Mouse (Mus musculus): Measurements from ENCODE around the gene Fmn2. TPM values are rescaled to one million over a fixed set of nuclear protein-coding genes. Genes with fewer than 3 reads are reported as not detected.
A peak's percentile ranks its signal among the peaks of the same experiment; 100 is the strongest.

Gene Fmn2
- polyA plus RNA-seq, 1 experiment from 2014 or later = 7.6 TPM

GRCm38 (mm10) chr1:174636291-174636690, 134.7 kb downstream of the Fmn2 start:
- Histone ChIP-seq H3K4me1 (ENCODE audit: control insufficient read depth, insufficient read depth, low read length) (no peaks in the 10 kb centered on the region), H3K4me3 (ENCODE audit: low read depth, low read length) (no peak overlapping the region), H3K9me3 (replicated peaks; ENCODE audit: control insufficient read depth, low read length, poor library complexity, severe bottlenecking) (no peaks in the 10 kb centered on the region), H3K27ac (ENCODE audit: low read length) (no peak overlapping the region), H3K4me2 (ENCODE audit: low read length) (no peak overlapping the region), H3K27me3 (ENCODE audit: control insufficient read depth, insufficient read depth, low read depth, low read length) (no peaks in the 10 kb centered on the region), H3K36me3 (ENCODE audit: control insufficient read depth, insufficient read depth, low read length) (peaks cover 2% of the 10 kb centered on the region; the same call in 1 of the 2 replicates), H3K9ac (ENCODE audit: low read depth, low read length) (no peak overlapping the region)
- whole genome bisulfite sequencing = 98% methylated on average over 4 of the region's 4 CpGs
- ATAC-seq = no peak

DNA sequence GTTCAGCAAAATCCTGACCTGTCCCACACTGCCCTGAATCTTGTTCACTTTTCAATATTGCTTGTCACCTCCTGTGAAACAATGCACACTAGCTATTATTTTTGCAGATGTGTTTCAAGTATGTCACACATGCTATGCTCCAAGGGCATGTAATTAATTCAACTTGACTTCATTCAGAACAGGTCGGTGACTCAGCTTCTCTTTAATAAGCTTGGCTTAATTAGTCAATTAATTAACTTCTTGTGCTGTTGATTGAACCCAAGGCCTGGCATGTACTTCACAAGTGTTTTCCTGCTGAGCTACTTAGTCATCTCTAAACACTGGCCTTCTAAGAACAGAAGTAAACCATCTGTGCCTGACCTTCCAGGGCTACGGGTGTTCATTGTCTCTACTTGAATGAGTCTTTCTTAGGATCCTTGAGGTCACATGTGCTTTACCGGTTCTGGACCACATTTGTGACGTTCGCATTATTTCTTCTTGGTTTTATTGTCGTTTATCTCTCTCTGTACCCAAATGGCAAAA, 136.0 kb downstream of the Fmn2 start:
- Histone ChIP-seq H3K4me2 (ENCODE audit: low read length) (no peak overlapping the region), H3K9me3 (replicated peaks; ENCODE audit: control insufficient read depth, low read length, poor library complexity, severe bottlenecking) (no peaks in the 10 kb centered on the region), H3K4me3 (ENCODE audit: low read depth, low read length) (no peak overlapping the region), H3K4me1 (ENCODE audit: control insufficient read depth, insufficient read depth, low read length) (no peaks in the 10 kb centered on the region), H3K27ac (ENCODE audit: low read length) (no peak overlapping the region), H3K27me3 (ENCODE audit: control insufficient read depth, insufficient read depth, low read depth, low read length) (no peaks in the 10 kb centered on the region), H3K9ac (ENCODE audit: low read depth, low read length) (no peak overlapping the region), H3K36me3 (ENCODE audit: control insufficient read depth, insufficient read depth, low read length) (no peaks in the 10 kb centered on the region)
- WGBS = 59% methylated on average over 6 of the region's 6 CpGs
- no peak for ATAC-seq

GRCm38 (mm10) chr1:174640901-174641300, 139.3 kb downstream of the Fmn2 start:
- H3K36me3 ChIP-seq (ENCODE audit: control insufficient read depth, insufficient read depth, low read length) = no peaks in the 10 kb centered on the region
- H3K9me3 ChIP-seq (replicated peaks; ENCODE audit: control insufficient read depth, low read length, poor library complexity, severe bottlenecking) = no peaks in the 10 kb centered on the region
- no peak overlapping the region for H3K4me3 ChIP-seq (ENCODE audit: low read depth, low read length)
- no peak for ATAC-seq
- H3K4me2 ChIP-seq (ENCODE audit: low read length) = no peak overlapping the region
- H3K4me1 ChIP-seq (ENCODE audit: control insufficient read depth, insufficient read depth, low read length) = no peaks in the 10 kb centered on the region
- H3K27me3 ChIP-seq (ENCODE audit: control insufficient read depth, insufficient read depth, low read depth, low read length) = no peaks in the 10 kb centered on the region
- 96% methylated on average over 1 of the region's 1 CpGs for WGBS
- no peak overlapping the region for H3K9ac ChIP-seq (ENCODE audit: low read depth, low read length)
- H3K27ac ChIP-seq (ENCODE audit: low read length) = no peak overlapping the region

DNA sequence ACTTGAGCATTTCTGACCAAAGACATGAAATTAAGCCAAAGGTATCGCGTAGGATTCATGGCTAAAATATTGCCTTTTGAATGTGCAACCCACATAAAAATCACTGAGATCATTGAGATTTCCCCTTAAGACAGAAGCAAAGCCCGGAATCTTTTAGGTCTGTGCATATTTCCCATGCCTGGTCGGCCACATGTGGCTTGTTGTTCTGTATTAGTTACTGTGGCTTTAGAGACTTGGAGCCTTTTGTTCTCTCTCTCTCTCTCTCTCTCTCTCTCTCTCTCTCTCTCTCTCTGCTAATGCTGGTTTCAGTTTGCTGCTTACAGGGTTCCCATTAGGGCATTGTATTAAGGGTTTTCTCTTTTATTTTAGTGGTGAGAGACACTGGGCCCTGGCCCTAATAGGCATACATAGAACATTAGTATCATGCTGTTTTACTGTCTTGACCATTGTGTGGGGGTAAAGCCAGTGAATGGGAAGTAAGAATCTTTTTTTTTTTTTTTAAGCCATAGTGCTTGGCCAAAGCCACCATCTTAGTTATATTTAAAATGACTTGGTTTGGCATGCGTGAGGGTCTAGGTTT, 141.9 kb downstream of the Fmn2 start:
- no peak overlapping the region for H3K4me2 ChIP-seq (ENCODE audit: low read length)
- ATAC-seq = no peak
- 59% methylated on average over 5 of the region's 5 CpGs for WGBS
- no peak overlapping the region for H3K9ac ChIP-seq (ENCODE audit: low read depth, low read length)
- H3K4me1 ChIP-seq (ENCODE audit: control insufficient read depth, insufficient read depth, low read length) = no peaks in the 10 kb centered on the region
- no peaks in the 10 kb centered on the region for H3K9me3 ChIP-seq (replicated peaks; ENCODE audit: control insufficient read depth, low read length, poor library complexity, severe bottlenecking)
- H3K4me3 ChIP-seq (ENCODE audit: low read depth, low read length) = no peak overlapping the region
- no peak overlapping the region for H3K27ac ChIP-seq (ENCODE audit: low read length)
- no peaks in the 10 kb centered on the region for H3K36me3 ChIP-seq (ENCODE audit: control insufficient read depth, insufficient read depth, low read length)
- no peaks in the 10 kb centered on the region for H3K27me3 ChIP-seq (ENCODE audit: control insufficient read depth, insufficient read depth, low read depth, low read length)

- Histone ChIP-seq H3K27ac (ENCODE audit: low read length) (peak overlapping the region; percentile 28; the same call in 1 of the 2 replicates), H3K9me3 (replicated peaks; ENCODE audit: control insufficient read depth, low read length, poor library complexity, severe bottlenecking) (no peaks in the 10 kb centered on the region), H3K9ac (ENCODE audit: low read depth, low read length) (no peak overlapping the region), H3K27me3 (ENCODE audit: control insufficient read depth, insufficient read depth, low read depth, low read length) (no peaks in the 10 kb centered on the region), H3K4me3 (ENCODE audit: low read depth, low read length) (no peak overlapping the region), H3K4me1 (ENCODE audit: control insufficient read depth, insufficient read depth, low read length) (no peaks in the 10 kb centered on the region), H3K4me2 (ENCODE audit: low read length) (no peak overlapping the region), H3K36me3 (ENCODE audit: control insufficient read depth, insufficient read depth, low read length) (no peaks in the 10 kb centered on the region)
- WGBS = 27% methylated on average over 11 of the region's 11 CpGs
- peak; percentile 77 for ATAC-seq
Observed at GRCm38 (mm10) chr1:174649421-174649826, 147.8 kb downstream of the Fmn2 start.

GRCm38 (mm10) chr1:174654565-174654964, 152.9 kb downstream of the Fmn2 start:
- no peak overlapping the region for H3K27ac ChIP-seq (ENCODE audit: low read length)
- no peak overlapping the region for H3K9ac ChIP-seq (ENCODE audit: low read depth, low read length)
- H3K4me3 ChIP-seq (ENCODE audit: low read depth, low read length) = no peak overlapping the region
- no peak overlapping the region for H3K4me2 ChIP-seq (ENCODE audit: low read length)
- ATAC-seq = no peak
- WGBS = 60% methylated on average over 5 of the region's 5 CpGs
- no peaks in the 10 kb centered on the region for H3K27me3 ChIP-seq (ENCODE audit: control insufficient read depth, insufficient read depth, low read depth, low read length)
- no peaks in the 10 kb centered on the region; the same call in 1 of the 2 replicates for H3K4me1 ChIP-seq (ENCODE audit: control insufficient read depth, insufficient read depth, low read length)
- no peaks in the 10 kb centered on the region for H3K9me3 ChIP-seq (replicated peaks; ENCODE audit: control insufficient read depth, low read length, poor library complexity, severe bottlenecking)
- no peaks in the 10 kb centered on the region for H3K36me3 ChIP-seq (ENCODE audit: control insufficient read depth, insufficient read depth, low read length)

GRCm38 (mm10) chr1:174655354-174655753, 153.7 kb downstream of the Fmn2 start:
- H3K9ac ChIP-seq (ENCODE audit: low read depth, low read length) = no peak overlapping the region
- H3K27ac ChIP-seq (ENCODE audit: low read length) = no peak overlapping the region
- no peaks in the 10 kb centered on the region for H3K27me3 ChIP-seq (ENCODE audit: control insufficient read depth, insufficient read depth, low read depth, low read length)
- H3K4me2 ChIP-seq (ENCODE audit: low read length) = no peak overlapping the region
- WGBS = 54% methylated on average over 9 of the region's 9 CpGs
- no peaks in the 10 kb centered on the region for H3K36me3 ChIP-seq (ENCODE audit: control insufficient read depth, insufficient read depth, low read length)
- no peaks in the 10 kb centered on the region; the same call in 1 of the 2 replicates for H3K4me1 ChIP-seq (ENCODE audit: control insufficient read depth, insufficient read depth, low read length)
- no peak for ATAC-seq
- no peak overlapping the region for H3K4me3 ChIP-seq (ENCODE audit: low read depth, low read length)
- no peaks in the 10 kb centered on the region for H3K9me3 ChIP-seq (replicated peaks; ENCODE audit: control insufficient read depth, low read length, poor library complexity, severe bottlenecking)

- Histone ChIP-seq H3K27ac (ENCODE audit: low read length) (no peak overlapping the region), H3K36me3 (ENCODE audit: control insufficient read depth, insufficient read depth, low read length) (no peaks in the 10 kb centered on the region), H3K9me3 (replicated peaks; ENCODE audit: control insufficient read depth, low read length, poor library complexity, severe bottlenecking) (no peaks in the 10 kb centered on the region), H3K9ac (ENCODE audit: low read depth, low read length) (no peak overlapping the region), H3K4me1 (ENCODE audit: control insufficient read depth, insufficient read depth, low read length) (no peaks in the 10 kb centered on the region; the same call in 1 of the 2 replicates), H3K4me2 (ENCODE audit: low read length) (no peak overlapping the region), H3K4me3 (ENCODE audit: low read depth, low read length) (no peak overlapping the region), H3K27me3 (ENCODE audit: control insufficient read depth, insufficient read depth, low read depth, low read length) (no peaks in the 10 kb centered on the region)
- no peak for ATAC-seq
- WGBS = 95% methylated on average over 4 of the region's 4 CpGs
Observed at GRCm38 (mm10) chr1:174656554-174656953, 154.9 kb downstream of the Fmn2 start.

- WGBS = 93% methylated on average over 12 of the region's 12 CpGs
Observed at GRCm38 (mm10) chr1:174659459-174660223, 158.0 kb downstream of the Fmn2 start.

More at GRCm38 (mm10) chr1:174659459-174660223, 158.0 kb downstream of the Fmn2 start:
- H3K9me3 ChIP-seq (replicated peaks; ENCODE audit: control insufficient read depth, low read length, poor library complexity, severe bottlenecking) = no peaks in the 10 kb centered on the region
- H3K27me3 ChIP-seq (ENCODE audit: control insufficient read depth, insufficient read depth, low read depth, low read length) = no peaks in the 10 kb centered on the region
- H3K36me3 ChIP-seq (ENCODE audit: control insufficient read depth, insufficient read depth, low read length) = no peaks in the 10 kb centered on the region
- no peak overlapping the region for H3K9ac ChIP-seq (ENCODE audit: low read depth, low read length)
- H3K27ac ChIP-seq (ENCODE audit: low read length) = no peak overlapping the region
- no peak overlapping the region for H3K4me3 ChIP-seq (ENCODE audit: low read depth, low read length)
- H3K4me1 ChIP-seq (ENCODE audit: control insufficient read depth, insufficient read depth, low read length) = no peaks in the 10 kb centered on the region; the same call in 1 of the 2 replicates
- no peak for ATAC-seq
- no peak overlapping the region for H3K4me2 ChIP-seq (ENCODE audit: low read length)
